Mouse (Mus musculus): ENCODE measurements around the gene Ldlr. TPM values are rescaled to one million over a fixed set of nuclear protein-coding genes. Genes with fewer than 3 reads are reported as not detected.

The Ldlr gene
- polyA plus RNA-seq, 1 experiment from 2014 or later = 15.9 TPM

- ATAC-seq (replicated peaks) = no peak
- peaks cover 43% of the 10 kb centered on the region for H3K36me3 ChIP-seq
- peaks cover 4% of the 10 kb centered on the region; the same call in 1 of the 2 replicates for H3K4me1 ChIP-seq
- 86% methylated on average over 10 of the region's 10 CpGs for WGBS
- peak overlapping the region; percentile 75 for H3K27ac ChIP-seq (replicated peaks)
- H3K9ac ChIP-seq (replicated peaks) = no peak overlapping the region
- no peaks in the 10 kb centered on the region for H3K27me3 ChIP-seq
- H3K9me3 ChIP-seq = no peaks in the 10 kb centered on the region
- no peak overlapping the region for H3K4me2 ChIP-seq (replicated peaks)
- no peak overlapping the region for H3K4me3 ChIP-seq
Measured at GRCm38 (mm10) chr9:21748491-21748890, 25.2 kb downstream of the Ldlr start.

GRCm38 (mm10) chr9:21749382-21750118 is 26.3 kb downstream of the Ldlr start:
- peaks cover 33% of the 10 kb centered on the region for H3K36me3 ChIP-seq
- H3K27ac ChIP-seq (replicated peaks) = no peak overlapping the region
- H3K4me1 ChIP-seq = peaks cover 4% of the 10 kb centered on the region; the same call in 1 of the 2 replicates
- H3K9ac ChIP-seq (replicated peaks) = no peak overlapping the region
- H3K4me2 ChIP-seq (replicated peaks) = no peak overlapping the region
- H3K4me3 ChIP-seq = no peak overlapping the region
- 86% methylated on average over 6 of the region's 6 CpGs for WGBS
- H3K27me3 ChIP-seq = no peaks in the 10 kb centered on the region
- ATAC-seq (replicated peaks) = no peak
- H3K9me3 ChIP-seq = no peaks in the 10 kb centered on the region

GRCm38 (mm10) chr9:21750370-21750769 is 27.1 kb downstream of the Ldlr start:
- Histone ChIP-seq H3K27ac (replicated peaks) (no peak overlapping the region), H3K4me2 (replicated peaks) (no peak overlapping the region), H3K9ac (replicated peaks) (no peak overlapping the region), H3K36me3 (peaks cover 28% of the 10 kb centered on the region), H3K4me3 (no peak overlapping the region), H3K4me1 (peaks cover 4% of the 10 kb centered on the region; the same call in 1 of the 2 replicates), H3K9me3 (no peaks in the 10 kb centered on the region), H3K27me3 (no peaks in the 10 kb centered on the region)
- 87% methylated on average over 3 of the region's 3 CpGs for whole genome bisulfite sequencing
- ATAC-seq (replicated peaks) = no peak

- Histone ChIP-seq H3K9ac (replicated peaks) (no peak overlapping the region), H3K4me2 (replicated peaks) (no peak overlapping the region), H3K27ac (replicated peaks) (no peak overlapping the region), H3K27me3 (no peaks in the 10 kb centered on the region), H3K9me3 (no peaks in the 10 kb centered on the region), H3K36me3 (peaks cover 20% of the 10 kb centered on the region), H3K4me3 (no peak overlapping the region), H3K4me1 (peaks cover 4% of the 10 kb centered on the region; the same call in 1 of the 2 replicates)
- WGBS = 60% methylated on average over 6 of the region's 6 CpGs
- ATAC-seq (replicated peaks) = no peak
Measured at GRCm38 (mm10) chr9:21751347-21751746, 28.1 kb downstream of the Ldlr start.

GRCm38 (mm10) chr9:21752252-21752792 is 29.0 kb downstream of the Ldlr start:
- ATAC-seq (replicated peaks) = no peak
- peaks cover 4% of the 10 kb centered on the region; the same call in 1 of the 2 replicates for H3K4me1 ChIP-seq
- no peaks in the 10 kb centered on the region for H3K9me3 ChIP-seq
- no peak overlapping the region for H3K4me3 ChIP-seq
- H3K4me2 ChIP-seq (replicated peaks) = no peak overlapping the region
- H3K9ac ChIP-seq (replicated peaks) = no peak overlapping the region
- no peaks in the 10 kb centered on the region for H3K27me3 ChIP-seq
- no peak overlapping the region for H3K27ac ChIP-seq (replicated peaks)
- 60% methylated on average over 10 of the region's 10 CpGs for WGBS
- H3K36me3 ChIP-seq = peaks cover 10% of the 10 kb centered on the region

- Histone ChIP-seq H3K4me2 (replicated peaks) (no peak overlapping the region), H3K4me3 (no peak overlapping the region), H3K9ac (replicated peaks) (no peak overlapping the region), H3K36me3 (0 out of 2 replicates have a peak, but pooled peaks cover 4% of the 10 kb centered on the region), H3K27ac (replicated peaks) (no peak overlapping the region), H3K9me3 (no peaks in the 10 kb centered on the region), H3K4me1 (peaks cover 6% of the 10 kb centered on the region), H3K27me3 (no peaks in the 10 kb centered on the region)
- 83% methylated on average over 2 of the region's 2 CpGs for WGBS
- ATAC-seq (replicated peaks) = no peak
Measured at GRCm38 (mm10) chr9:21754003-21754402, 30.7 kb downstream of the Ldlr start.

GRCm38 (mm10) chr9:21754516-21755321 is 31.4 kb downstream of the Ldlr start:
- Histone ChIP-seq H3K27me3 (no peaks in the 10 kb centered on the region), H3K36me3 (no peaks in the 10 kb centered on the region), H3K4me2 (replicated peaks) (no peak overlapping the region), H3K4me1 (peaks cover 13% of the 10 kb centered on the region), H3K9me3 (no peaks in the 10 kb centered on the region), H3K4me3 (no peak overlapping the region), H3K9ac (replicated peaks) (no peak overlapping the region), H3K27ac (replicated peaks) (no peak overlapping the region)
- WGBS = 84% methylated on average over 13 of the region's 13 CpGs
- ATAC-seq (replicated peaks) = no peak

GRCm38 (mm10) chr9:21758576-21759529 is 35.6 kb downstream of the Ldlr start:
- H3K27me3 ChIP-seq = no peaks in the 10 kb centered on the region
- no peaks in the 10 kb centered on the region for H3K36me3 ChIP-seq
- H3K27ac ChIP-seq (replicated peaks) = no peak overlapping the region
- peak overlapping the region; percentile 92 for H3K4me2 ChIP-seq (replicated peaks)
- H3K9ac ChIP-seq (replicated peaks) = peak overlapping the region; percentile 62; the same call in 1 of the 2 replicates
- H3K4me3 ChIP-seq = peak overlapping the region; percentile 78
- H3K4me1 ChIP-seq = peaks cover 19% of the 10 kb centered on the region
- no peak for ATAC-seq (replicated peaks)
- no peaks in the 10 kb centered on the region for H3K9me3 ChIP-seq
- WGBS = 50% methylated on average over 14 of the region's 14 CpGs

GRCm38 (mm10) chr9:21759718-21760117 is 36.4 kb downstream of the Ldlr start:
- peaks cover 19% of the 10 kb centered on the region for H3K4me1 ChIP-seq
- no peaks in the 10 kb centered on the region for H3K36me3 ChIP-seq
- ATAC-seq (replicated peaks) = no peak
- no peak overlapping the region for H3K27ac ChIP-seq (replicated peaks)
- peak overlapping the region; percentile 92 for H3K4me2 ChIP-seq (replicated peaks)
- H3K4me3 ChIP-seq = peak overlapping the region; percentile 78
- no peaks in the 10 kb centered on the region for H3K9me3 ChIP-seq
- peak overlapping the region; percentile 62 for H3K9ac ChIP-seq (replicated peaks)
- no peaks in the 10 kb centered on the region for H3K27me3 ChIP-seq
- under 1% methylated on average over 20 of the region's 20 CpGs for WGBS

GRCm38 (mm10) chr9:21760155-21761088 is 37.1 kb downstream of the Ldlr start, which contains the start of gene Spc24:
Spc24 (minus strand) TSS chr9:21760303.
- H3K27me3 ChIP-seq = no peaks in the 10 kb centered on the region
- H3K4me1 ChIP-seq = peaks cover 19% of the 10 kb centered on the region
- H3K9me3 ChIP-seq = no peaks in the 10 kb centered on the region
- peak within 1 kb of the TSS; percentile 92 for H3K4me2 ChIP-seq (replicated peaks)
- peak within 1 kb of the TSS; percentile 62 for H3K9ac ChIP-seq (replicated peaks)
- WGBS = under 1% methylated on average over 54 of the region's 54 CpGs
- H3K4me3 ChIP-seq = peak within 1 kb of the TSS; percentile 78
- H3K36me3 ChIP-seq = no peaks in the 10 kb centered on the region
- ATAC-seq (replicated peaks) = peak; percentile 97
- H3K27ac ChIP-seq (replicated peaks) = peak within 1 kb of the TSS; percentile 91

Data from forebrain, embryonic 15.5 days (tissue).